Mouse (Mus musculus): Measurements from ENCODE around the gene Phkg2. TPM values are rescaled to one million over a fixed set of nuclear protein-coding genes. Genes with fewer than 3 reads are reported as not detected.

Phkg2 gene
- polyA plus RNA-seq, 1 experiment = 43.2 TPM

GRCm38 (mm10) chr7:127564381-127565150 is 8.6 kb upstream of the Phkg2 start:
- 66% methylated on average over 6 of the region's 6 CpGs for WGBS
- no peak overlapping the region for H3K27ac ChIP-seq (ENCODE audit: insufficient read depth, low read depth, low read length)
- peaks cover 33% of the 10 kb centered on the region for H3K36me3 ChIP-seq (ENCODE audit: control insufficient read depth, insufficient read depth, low read length)
- TF ChIP-seq CTCF (IDR thresholded peaks at IDR 0.05; ENCODE audit: extremely low read depth, insufficient read length, insufficient replicate concordance, low read depth, low read length) (no peak), POLR2A (IDR thresholded peaks at IDR 0.05; ENCODE audit: low read depth, low read length) (no peak)
- no peak overlapping the region for H3K4me3 ChIP-seq (ENCODE audit: low read depth, low read length)
- H3K27me3 ChIP-seq (ENCODE audit: control insufficient read depth, insufficient read depth, low read length) = no peaks in the 10 kb centered on the region
- H3K4me1 ChIP-seq (ENCODE audit: control insufficient read depth, insufficient read depth, insufficient read length, low read length) = no peaks in the 10 kb centered on the region

GRCm38 (mm10) chr7:127573503-127574008 is 416 bp downstream of the Phkg2 start:
- H3K4me3 ChIP-seq (ENCODE audit: low read depth, low read length) = peak overlapping the region; percentile 85
- H3K27ac ChIP-seq (ENCODE audit: insufficient read depth, low read depth, low read length) = no peak overlapping the region
- peaks cover 5% of the 10 kb centered on the region; the same call in 1 of the 2 replicates for H3K4me1 ChIP-seq (ENCODE audit: control insufficient read depth, insufficient read depth, insufficient read length, low read length)
- no peak for TF ChIP-seq POLR2A (IDR thresholded peaks at IDR 0.05; ENCODE audit: low read depth, low read length)
- TF ChIP-seq CTCF (IDR thresholded peaks at IDR 0.05; ENCODE audit: extremely low read depth, insufficient read length, insufficient replicate concordance, low read depth, low read length) = no peak
- no peaks in the 10 kb centered on the region for H3K27me3 ChIP-seq (ENCODE audit: control insufficient read depth, insufficient read depth, low read length)
- under 1% methylated on average over 27 of the region's 28 CpGs for WGBS
- H3K36me3 ChIP-seq (ENCODE audit: control insufficient read depth, insufficient read depth, low read length) = peaks cover 19% of the 10 kb centered on the region

- WGBS = 9% methylated on average over 7 of the region's 7 CpGs
- Histone ChIP-seq H3K4me3 (ENCODE audit: low read depth, low read length) (peak overlapping the region; percentile 25), H3K4me1 (ENCODE audit: control insufficient read depth, insufficient read depth, insufficient read length, low read length) (peaks cover 5% of the 10 kb centered on the region; the same call in 1 of the 2 replicates), H3K27ac (ENCODE audit: insufficient read depth, low read depth, low read length) (no peak overlapping the region), H3K36me3 (ENCODE audit: control insufficient read depth, insufficient read depth, low read length) (peaks cover 19% of the 10 kb centered on the region), H3K27me3 (ENCODE audit: control insufficient read depth, insufficient read depth, low read length) (no peaks in the 10 kb centered on the region)
- TF ChIP-seq CTCF (IDR thresholded peaks at IDR 0.05; ENCODE audit: extremely low read depth, insufficient read length, insufficient replicate concordance, low read depth, low read length) (no peak), POLR2A (IDR thresholded peaks at IDR 0.05; ENCODE audit: low read depth, low read length) (no peak)
Observed at GRCm38 (mm10) chr7:127574115-127574514, 975 bp downstream of the Phkg2 start.

GRCm38 (mm10) chr7:127583260-127583659 is 10.1 kb downstream of the Phkg2 start:
- H3K36me3 ChIP-seq (ENCODE audit: control insufficient read depth, insufficient read depth, low read length) = peaks cover 38% of the 10 kb centered on the region
- H3K27me3 ChIP-seq (ENCODE audit: control insufficient read depth, insufficient read depth, low read length) = no peaks in the 10 kb centered on the region
- TF ChIP-seq CTCF (IDR thresholded peaks at IDR 0.05; ENCODE audit: extremely low read depth, insufficient read length, insufficient replicate concordance, low read depth, low read length) (no peak), POLR2A (IDR thresholded peaks at IDR 0.05; ENCODE audit: low read depth, low read length) (no peak)
- H3K4me1 ChIP-seq (ENCODE audit: control insufficient read depth, insufficient read depth, insufficient read length, low read length) = 0 out of 2 replicates have a peak, but pooled peaks cover 3% of the 10 kb centered on the region
- no peak overlapping the region for H3K4me3 ChIP-seq (ENCODE audit: low read depth, low read length)
- WGBS = 91% methylated on average over 6 of the region's 6 CpGs
- no peak overlapping the region for H3K27ac ChIP-seq (ENCODE audit: insufficient read depth, low read depth, low read length)

- H3K4me3 ChIP-seq (ENCODE audit: low read depth, low read length) = no peak overlapping the region
- H3K4me1 ChIP-seq (ENCODE audit: control insufficient read depth, insufficient read depth, insufficient read length, low read length) = peaks cover 9% of the 10 kb centered on the region; the same call in 1 of the 2 replicates
- TF ChIP-seq CTCF (IDR thresholded peaks at IDR 0.05; ENCODE audit: extremely low read depth, insufficient read length, insufficient replicate concordance, low read depth, low read length) (no peak), POLR2A (IDR thresholded peaks at IDR 0.05; ENCODE audit: low read depth, low read length) (no peak)
- WGBS = 84% methylated on average over 7 of the region's 7 CpGs
- no peak overlapping the region for H3K27ac ChIP-seq (ENCODE audit: insufficient read depth, low read depth, low read length)
- peaks cover 32% of the 10 kb centered on the region for H3K36me3 ChIP-seq (ENCODE audit: control insufficient read depth, insufficient read depth, low read length)
- no peaks in the 10 kb centered on the region for H3K27me3 ChIP-seq (ENCODE audit: control insufficient read depth, insufficient read depth, low read length)
Observed at GRCm38 (mm10) chr7:127585031-127585430, 11.9 kb downstream of the Phkg2 start.

- H3K36me3 ChIP-seq (ENCODE audit: control insufficient read depth, insufficient read depth, low read length) = peaks cover 33% of the 10 kb centered on the region
- H3K4me3 ChIP-seq (ENCODE audit: low read depth, low read length) = no peak overlapping the region
- H3K4me1 ChIP-seq (ENCODE audit: control insufficient read depth, insufficient read depth, insufficient read length, low read length) = peaks cover 9% of the 10 kb centered on the region; the same call in 1 of the 2 replicates
- 94% methylated on average over 6 of the region's 6 CpGs for WGBS
- TF ChIP-seq CTCF (IDR thresholded peaks at IDR 0.05; ENCODE audit: extremely low read depth, insufficient read length, insufficient replicate concordance, low read depth, low read length) = no peak
- TF ChIP-seq POLR2A (IDR thresholded peaks at IDR 0.05; ENCODE audit: low read depth, low read length) = no peak
- no peaks in the 10 kb centered on the region for H3K27me3 ChIP-seq (ENCODE audit: control insufficient read depth, insufficient read depth, low read length)
- H3K27ac ChIP-seq (ENCODE audit: insufficient read depth, low read depth, low read length) = no peak overlapping the region
Observed at GRCm38 (mm10) chr7:127586149-127586548, 13.0 kb downstream of the Phkg2 start.

- Histone ChIP-seq H3K27me3 (ENCODE audit: control insufficient read depth, insufficient read depth, low read length) (no peaks in the 10 kb centered on the region), H3K27ac (ENCODE audit: insufficient read depth, low read depth, low read length) (no peak overlapping the region), H3K36me3 (ENCODE audit: control insufficient read depth, insufficient read depth, low read length) (peaks cover 38% of the 10 kb centered on the region), H3K4me3 (ENCODE audit: low read depth, low read length) (no peak overlapping the region), H3K4me1 (ENCODE audit: control insufficient read depth, insufficient read depth, insufficient read length, low read length) (peaks cover 9% of the 10 kb centered on the region; the same call in 1 of the 2 replicates)
- WGBS = 39% methylated on average over 5 of the region's 5 CpGs
- TF ChIP-seq POLR2A (IDR thresholded peaks at IDR 0.05; ENCODE audit: low read depth, low read length) (no peak), CTCF (IDR thresholded peaks at IDR 0.05; ENCODE audit: extremely low read depth, insufficient read length, insufficient replicate concordance, low read depth, low read length) (no peak)
Observed at GRCm38 (mm10) chr7:127587196-127587595, 14.1 kb downstream of the Phkg2 start.

Measured in small intestine, adult 2 months (tissue).